Mouse (Mus musculus) kidney, embryonic 16.5 days (tissue): Measurements from ENCODE around the gene Sema6c. TPM values are rescaled to one million over a fixed set of nuclear protein-coding genes. Genes with fewer than 3 reads are reported as not detected.

Experiments
- ATAC-seq: fragments of 200-750 bp; cut with Nextera tagmentation; 2 replicates; pipeline ENCODE4 v1.8.0; 2017; ENCODE audit warnings: moderate TSS enrichment; ENCODE audit not compliant: low FRiP score, low TSS enrichment
- H3K27ac ChIP-seq: fragments of 300-500 bp; sonication (generic); 2 replicates; pipeline ENCODE4 v1.5.1; 2014; ENCODE audit warnings: low read length
- H3K27me3 ChIP-seq: fragments of 300-500 bp; sonication (generic); 2 replicates; pipeline ENCODE4 v1.6.1; 2014; ENCODE audit warnings: low read length, control low read depth, mixed read lengths; ENCODE audit not compliant: insufficient read depth
- H3K36me3 ChIP-seq: fragments of 300-500 bp; sonication (generic); 2 replicates; pipeline ENCODE4 v1.6.1; 2014; ENCODE audit warnings: low read length, control low read depth, mixed read lengths; ENCODE audit not compliant: insufficient read depth
- H3K4me1 ChIP-seq: fragments of 300-500 bp; sonication (generic); 2 replicates; pipeline ENCODE4 v1.6.1; 2014; ENCODE audit warnings: low read length, control low read depth, mixed read lengths; ENCODE audit not compliant: insufficient read depth
- H3K4me2 ChIP-seq: fragments of 300-500 bp; sonication (generic); replicated peaks from 2 replicates; pipeline ENCODE4 v1.6.1; 2014; ENCODE audit warnings: low read depth, low read length
- H3K4me3 ChIP-seq: fragments of 300-500 bp; sonication (generic); 2 replicates; pipeline ENCODE4 v1.5.1; 2014; ENCODE audit warnings: mild to moderate bottlenecking, low read length
- H3K9ac ChIP-seq: fragments of 300-500 bp; sonication (generic); replicated peaks from 2 replicates; pipeline ENCODE4 v1.6.1; 2014; ENCODE audit warnings: low read length
- H3K9me3 ChIP-seq: fragments of 300-500 bp; sonication (generic); 2 replicates; pipeline ENCODE4 v1.6.1; 2016; ENCODE audit warnings: low read length, control low read depth
- WGBS: fragments of 180-500 bp; shearing (Covaris S2); extraction: QIAGEN DNeasy Blood & Tissue Kit; methylation state at CpG from one replicate; pipeline ENCODE4 v1.1.7; 2014; 5-methylcytosine and 5-hydroxymethylcytosine counted together
- polyA plus RNA-seq: library from polyadenylated mRNA; unstranded; fragments of >200 nt; fragmentation: Nextera tagmentation; extraction: Ambion mirVana; gene quantifications from 2 replicates; pipeline ENCODE4 v1.2.1, GENCODE M21; 2015

Sema6c gene
- polyA plus RNA-seq, 1 experiment from 2014 or later: 3.0 TPM

DNA sequence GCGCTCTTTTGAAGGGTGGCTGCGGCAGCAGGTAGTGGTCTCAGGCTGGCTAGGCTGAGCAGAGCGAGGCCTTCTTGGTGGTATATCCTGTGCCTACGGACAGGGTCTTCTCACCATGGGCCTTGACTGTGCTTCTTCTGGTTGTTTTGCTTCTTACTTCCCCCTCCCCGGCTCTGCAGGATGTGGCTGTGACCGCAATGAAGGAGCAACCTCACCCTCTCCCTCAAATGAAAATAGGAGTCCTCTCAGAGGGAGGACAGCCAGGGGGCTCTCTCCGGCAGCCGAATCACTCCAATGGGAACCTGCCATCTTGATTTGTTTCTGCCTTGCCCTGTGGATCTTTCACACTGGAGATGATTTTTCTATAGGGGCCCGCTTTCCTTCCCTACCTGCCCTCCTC is 18.8 kb upstream of the Sema6c start:
- WGBS: 92% methylated on average over 9 of the region's 9 CpGs
- ATAC-seq: no peak
- H3K4me2 ChIP-seq: no peak overlapping the region
- H3K9ac ChIP-seq: no peak overlapping the region
- H3K36me3 ChIP-seq: peaks cover 11% of the 10 kb centered on the region; the same call in 1 of the 2 replicates
- H3K27me3 ChIP-seq: no peaks in the 10 kb centered on the region
- H3K4me1 ChIP-seq: no peaks in the 10 kb centered on the region
- no peak overlapping the region for H3K4me3 ChIP-seq
- H3K27ac ChIP-seq: no peak overlapping the region
- H3K9me3 ChIP-seq: no peaks in the 10 kb centered on the region

DNA sequence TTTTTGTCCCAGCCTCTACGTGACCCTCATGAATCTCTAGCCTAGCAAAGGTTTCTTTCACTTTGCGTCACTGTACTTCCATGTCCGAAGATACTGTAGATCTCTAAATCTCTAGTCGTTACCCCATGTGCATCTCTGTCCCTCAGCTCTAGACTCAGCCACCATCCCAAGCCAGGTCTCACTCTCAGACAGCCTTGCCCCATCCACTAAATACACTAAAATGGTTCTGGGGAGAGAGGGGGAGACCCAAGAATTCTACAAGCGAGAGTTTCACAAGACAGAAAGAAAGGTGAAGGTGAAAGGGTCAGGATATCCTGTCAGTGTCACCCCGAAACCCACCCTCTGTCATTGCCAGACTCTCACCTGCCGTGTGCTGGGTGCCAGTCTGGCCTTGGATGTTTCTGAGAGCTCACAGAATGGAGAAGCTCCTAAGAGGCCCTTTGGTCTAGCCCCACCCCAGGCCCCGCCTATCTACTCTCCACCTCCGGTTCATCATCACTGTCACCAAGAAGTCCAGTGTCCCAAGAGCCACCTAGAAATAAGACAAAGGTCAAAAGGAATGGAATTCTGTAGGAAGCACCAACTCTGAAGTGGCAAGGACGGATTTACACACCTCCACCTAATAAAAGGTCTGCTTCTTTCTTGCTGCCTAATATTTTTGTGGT is 18.2 kb upstream of the Sema6c start, which contains the start of gene Tnfaip8l2:
Gene Tnfaip8l2 (minus strand): TSS at position 409 of the 665 bp plus-strand sequence.
- Histone ChIP-seq H3K4me3 (no peak within 1 kb of the TSS), H3K9ac (no peak within 1 kb of the TSS), H3K36me3 (peaks cover 11% of the 10 kb centered on the region; the same call in 1 of the 2 replicates), H3K9me3 (no peaks in the 10 kb centered on the region), H3K27ac (no peak within 1 kb of the TSS), H3K4me2 (no peak within 1 kb of the TSS), H3K4me1 (no peaks in the 10 kb centered on the region), H3K27me3 (no peaks in the 10 kb centered on the region)
- 84% methylated on average over 10 of the region's 10 CpGs for WGBS
- no peak for ATAC-seq

DNA sequence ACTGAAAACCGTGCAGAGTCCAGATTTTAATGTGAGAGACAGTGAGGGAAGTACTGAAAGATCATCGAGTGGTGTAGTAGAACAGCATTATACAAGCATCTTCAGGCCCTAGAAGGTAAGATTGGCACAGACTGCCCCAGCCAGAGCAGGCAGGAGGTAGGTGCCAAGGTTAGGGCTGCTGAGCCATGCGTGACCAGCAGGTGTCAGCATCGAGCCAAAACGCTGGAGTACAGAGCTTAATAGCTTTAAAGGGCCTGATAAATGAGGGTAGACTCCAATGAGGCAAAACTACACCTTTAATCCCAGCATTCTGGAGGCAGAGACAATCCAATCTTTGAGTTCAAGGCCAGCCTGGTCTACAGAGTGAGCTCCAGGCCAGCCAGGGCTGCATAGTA is 17.6 kb upstream of the Sema6c start:
- Histone ChIP-seq H3K4me2 (no peak overlapping the region), H3K9me3 (no peaks in the 10 kb centered on the region), H3K27me3 (no peaks in the 10 kb centered on the region), H3K4me1 (no peaks in the 10 kb centered on the region), H3K4me3 (no peak overlapping the region), H3K9ac (no peak overlapping the region), H3K27ac (no peak overlapping the region), H3K36me3 (peaks cover 11% of the 10 kb centered on the region; the same call in 1 of the 2 replicates)
- peak; percentile 83 for ATAC-seq
- 10% methylated on average over 5 of the region's 5 CpGs for WGBS

DNA sequence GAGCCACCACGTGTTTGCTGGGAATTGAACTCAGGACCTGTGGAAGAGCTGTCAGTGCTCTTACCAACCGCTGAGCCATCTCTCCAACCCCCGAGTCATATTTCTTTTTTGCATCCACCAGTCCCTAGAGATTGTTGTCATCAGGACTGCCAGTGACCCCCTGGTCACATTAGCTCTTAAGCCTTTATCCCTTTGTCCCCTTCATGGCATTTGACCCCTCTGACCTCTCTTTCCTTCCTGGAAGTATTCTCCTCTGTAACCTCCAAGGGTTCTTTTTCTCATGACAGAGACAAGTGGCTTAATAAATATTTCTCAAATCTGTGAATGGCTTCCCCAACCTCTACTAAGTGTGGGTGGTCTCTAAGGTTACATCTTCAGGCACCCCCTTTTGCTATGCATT is 12.3 kb upstream of the Sema6c start:
- no peaks in the 10 kb centered on the region for H3K27me3 ChIP-seq

DNA sequence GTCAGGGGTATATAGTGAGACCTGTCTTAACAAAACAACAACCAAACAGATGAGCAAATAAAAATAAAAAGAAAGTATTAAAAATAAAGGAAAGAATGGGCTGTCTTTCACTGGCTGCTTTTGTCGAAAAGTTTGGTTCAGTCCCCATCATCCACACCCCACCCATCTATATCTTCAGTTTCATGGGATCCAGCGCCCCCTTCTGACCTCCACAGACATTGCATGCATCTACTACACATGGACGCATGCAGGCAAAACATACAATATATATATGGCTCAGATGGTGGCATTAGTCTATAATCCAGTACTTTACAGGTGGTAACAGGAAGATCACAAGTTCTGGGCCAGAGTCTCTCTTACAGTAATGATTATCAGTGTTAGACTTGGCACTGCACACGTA is 6.4 kb upstream of the Sema6c start:
- H3K4me3 ChIP-seq: no peak overlapping the region
- H3K9ac ChIP-seq: no peak overlapping the region
- H3K4me1 ChIP-seq: no peaks in the 10 kb centered on the region
- no peak for ATAC-seq
- no peaks in the 10 kb centered on the region for H3K36me3 ChIP-seq
- H3K4me2 ChIP-seq: no peak overlapping the region
- no peak overlapping the region for H3K27ac ChIP-seq
- H3K27me3 ChIP-seq: no peaks in the 10 kb centered on the region
- 0 out of 2 replicates have a peak, but pooled peaks cover 2% of the 10 kb centered on the region for H3K9me3 ChIP-seq
- WGBS: 41% methylated on average over 4 of the region's 4 CpGs

More for the DNA sequence above, 12.3 kb upstream of the Sema6c start:
- Histone ChIP-seq H3K4me3 (no peak overlapping the region), H3K27ac (no peak overlapping the region), H3K9me3 (no peaks in the 10 kb centered on the region), H3K9ac (no peak overlapping the region), H3K4me1 (no peaks in the 10 kb centered on the region), H3K36me3 (no peaks in the 10 kb centered on the region), H3K4me2 (no peak overlapping the region)
- ATAC-seq: no peak
- 49% methylated on average over 3 of the region's 3 CpGs for WGBS

DNA sequence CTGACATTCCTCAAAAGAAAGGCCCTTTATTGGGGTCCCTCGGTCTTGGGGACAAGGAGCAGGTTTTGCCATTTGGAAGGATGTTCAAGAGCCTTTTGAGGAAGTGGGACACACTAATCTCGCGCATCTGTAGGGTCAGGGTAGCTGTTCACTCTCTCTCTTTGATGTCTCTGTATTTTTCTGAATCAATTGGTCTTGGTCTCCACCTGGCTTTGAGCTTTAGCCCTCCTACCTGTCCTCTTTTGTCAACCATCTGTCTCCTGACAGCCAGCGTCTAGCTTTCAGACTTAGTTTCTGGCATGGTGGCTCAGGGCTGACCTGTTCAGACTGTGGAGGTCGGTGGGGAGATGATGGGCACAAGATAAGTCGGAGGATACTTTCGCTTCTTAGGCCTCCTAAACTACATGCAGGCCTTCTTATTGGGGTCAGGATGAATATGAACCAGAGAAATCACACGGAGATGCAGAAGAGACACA is 708 bp upstream of the Sema6c start:
- 17% methylated on average over 8 of the region's 8 CpGs for WGBS
- no peaks in the 10 kb centered on the region for H3K36me3 ChIP-seq

DNA sequence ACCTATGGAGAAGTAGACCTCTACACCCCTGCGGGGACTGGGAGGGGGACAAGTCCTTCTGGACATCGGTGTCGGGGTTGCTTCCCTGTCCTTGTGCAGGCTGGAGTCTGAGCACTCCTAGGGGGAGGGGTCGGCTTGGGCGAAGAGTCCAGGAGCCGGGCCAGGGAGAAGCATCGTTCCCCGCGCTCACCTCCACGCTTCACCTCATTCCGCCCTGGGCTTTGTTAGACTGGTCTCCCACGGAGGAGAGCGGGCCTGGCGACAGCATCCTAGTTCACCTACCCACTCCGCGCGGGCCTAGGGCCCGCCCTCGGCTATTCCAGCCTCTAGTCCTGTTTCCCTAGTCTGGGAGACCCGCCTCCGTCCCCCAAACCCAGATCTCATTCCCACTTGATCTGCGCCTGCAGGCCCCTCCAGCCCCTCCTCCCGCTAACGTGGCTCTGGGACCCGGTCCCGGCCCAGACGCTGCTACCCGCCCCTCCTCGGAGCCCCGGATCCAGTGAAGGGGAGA is 839 bp downstream of the Sema6c start:
- WGBS: 0% methylated on average over 28 of the region's 30 CpGs

More for the DNA sequence above, 708 bp upstream of the Sema6c start:
- H3K4me3 ChIP-seq: peak overlapping the region; percentile 68
- H3K4me2 ChIP-seq: peak overlapping the region; percentile 84
- peak overlapping the region; percentile 58 for H3K9ac ChIP-seq
- no peak overlapping the region for H3K27ac ChIP-seq
- no peaks in the 10 kb centered on the region for H3K27me3 ChIP-seq
- peaks cover 23% of the 10 kb centered on the region for H3K4me1 ChIP-seq
- no peaks in the 10 kb centered on the region for H3K9me3 ChIP-seq
- ATAC-seq: no peak

DNA sequence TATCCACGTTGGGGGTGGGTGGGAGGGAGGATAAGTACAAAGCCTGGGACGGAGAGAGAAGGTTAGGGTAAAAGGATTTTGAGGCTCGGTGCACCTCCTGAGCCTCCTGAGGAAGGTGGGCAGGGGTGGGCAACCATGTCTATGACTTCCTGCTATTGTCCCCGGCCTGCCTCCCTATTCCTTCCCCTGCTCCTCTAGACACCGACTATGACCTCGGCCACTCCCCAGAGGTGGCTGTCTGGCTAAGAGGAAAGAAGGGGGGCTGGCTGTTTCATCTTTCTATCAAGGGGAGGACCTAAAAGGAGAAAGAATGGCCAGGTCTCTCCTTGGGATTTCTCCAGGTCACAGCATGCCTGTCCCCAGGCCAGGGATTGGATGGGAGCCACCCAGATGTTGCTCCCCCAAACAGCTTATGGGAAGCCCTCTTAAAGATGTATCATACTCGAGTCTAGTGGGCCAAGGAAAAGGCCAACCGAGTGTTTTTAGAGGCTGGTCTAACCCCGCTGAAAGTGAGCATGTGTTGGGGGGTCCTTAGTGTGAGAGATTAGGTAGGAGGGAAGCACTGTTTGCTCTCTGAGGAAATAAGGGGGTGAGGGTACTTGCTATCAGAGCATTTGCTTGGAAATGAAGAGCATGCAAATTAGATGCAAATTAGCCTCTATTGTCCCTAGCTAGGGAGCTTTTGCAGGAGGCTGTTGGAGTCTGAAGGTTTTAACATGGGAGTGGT is 1.5 kb downstream of the Sema6c start:
- peaks cover 23% of the 10 kb centered on the region for H3K4me1 ChIP-seq
- H3K4me2 ChIP-seq: peak overlapping the region; percentile 84
- no peaks in the 10 kb centered on the region for H3K9me3 ChIP-seq
- WGBS: 9% methylated on average over 9 of the region's 9 CpGs
- peaks cover under 1% of the 10 kb centered on the region; the same call in 1 of the 2 replicates for H3K36me3 ChIP-seq
- peak overlapping the region; percentile 69 for H3K9ac ChIP-seq
- peak overlapping the region; percentile 68 for H3K4me3 ChIP-seq
- no peaks in the 10 kb centered on the region for H3K27me3 ChIP-seq
- H3K27ac ChIP-seq: no peak overlapping the region
- ATAC-seq: no peak

More for the DNA sequence above, 839 bp downstream of the Sema6c start:
- Histone ChIP-seq H3K36me3 (no peaks in the 10 kb centered on the region), H3K9ac (peak overlapping the region; percentile 69), H3K4me2 (peak overlapping the region; percentile 84), H3K27ac (no peak overlapping the region), H3K4me3 (peak overlapping the region; percentile 68), H3K4me1 (peaks cover 23% of the 10 kb centered on the region), H3K27me3 (no peaks in the 10 kb centered on the region), H3K9me3 (no peaks in the 10 kb centered on the region)
- peak; percentile 32 for ATAC-seq

DNA sequence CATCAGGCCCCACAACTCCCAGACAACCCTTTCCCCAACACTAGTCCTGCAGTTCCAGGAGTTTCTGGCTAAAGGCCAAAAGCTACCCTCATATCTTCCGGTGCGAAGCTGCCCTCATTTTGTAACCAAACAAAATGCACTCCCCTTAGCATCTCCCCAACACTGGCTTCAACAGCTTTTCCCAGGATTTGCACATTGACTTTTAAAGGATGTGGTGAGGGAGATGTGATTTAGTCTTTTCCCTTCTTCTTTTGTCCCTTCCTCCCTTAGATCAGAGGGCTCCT is 2.0 kb downstream of the Sema6c start:
- H3K4me3 ChIP-seq: no peak overlapping the region
- 63% methylated on average over 2 of the region's 2 CpGs for WGBS
- H3K9ac ChIP-seq: no peak overlapping the region
- ATAC-seq: no peak
- H3K27me3 ChIP-seq: no peaks in the 10 kb centered on the region
- no peaks in the 10 kb centered on the region for H3K9me3 ChIP-seq
- peaks cover 23% of the 10 kb centered on the region for H3K4me1 ChIP-seq
- peak overlapping the region; percentile 84 for H3K4me2 ChIP-seq
- H3K36me3 ChIP-seq: peaks cover 6% of the 10 kb centered on the region; the same call in 1 of the 2 replicates
- H3K27ac ChIP-seq: no peak overlapping the region
